Mouse (Mus musculus): ENCODE measurements around the gene Zfp580.

- TF ChIP-seq CTCF (IDR thresholded peaks at IDR 0.05; ENCODE audit: low read depth) (no peak), EP300 (IDR thresholded peaks at IDR 0.05; ENCODE audit: low read depth) (no peak)
Measured at GRCm38 (mm10) chr7:5035628-5036027, 15.7 kb upstream of the Zfp580 start.
